Mouse (Mus musculus) adrenal gland (tissue): Measurements from ENCODE around the gene Gm28043.

Experiments used
- intact Hi-C: fragments of 180-260 bp; cut with DNase I; formaldehyde crosslinking; loops from one replicate; pipeline ENCODE4 v1.15.1; 2025

The Gm28043 gene

GRCm38 (mm10) chr17:29679038-29679767, 64.5 kb downstream of the Gm28043 start:
- intact Hi-C loops = no loop called here

- intact Hi-C loops = no loop called here
Measured at GRCm38 (mm10) chr17:29680174-29680573, 65.5 kb downstream of the Gm28043 start.

GRCm38 (mm10) chr17:29680921-29681320, 66.2 kb downstream of the Gm28043 start:
- intact Hi-C loops = no loop called here

- intact Hi-C loops = no loop called here
Measured at GRCm38 (mm10) chr17:29681669-29682068, 67.0 kb downstream of the Gm28043 start.

- intact Hi-C loops = no loop called here
Measured at GRCm38 (mm10) chr17:29682261-29682660, 67.6 kb downstream of the Gm28043 start.

- intact Hi-C loops = no loop called here
Measured at GRCm38 (mm10) chr17:29683127-29683526, 68.5 kb downstream of the Gm28043 start.

GRCm38 (mm10) chr17:29684275-29684674, 69.6 kb downstream of the Gm28043 start:
- intact Hi-C loops = no loop called here

- intact Hi-C loops = no loop called here
Measured at GRCm38 (mm10) chr17:29686771-29687170, 72.1 kb downstream of the Gm28043 start.

GRCm38 (mm10) chr17:29687373-29687772, 72.7 kb downstream of the Gm28043 start:
- intact Hi-C loops = no loop called here

GRCm38 (mm10) chr17:29688610-29689009, 73.9 kb downstream of the Gm28043 start:
- intact Hi-C loops = no loop called here

GRCm38 (mm10) chr17:29690257-29690656, 75.6 kb downstream of the Gm28043 start:
- intact Hi-C loops = no loop called here

GRCm38 (mm10) chr17:29692827-29693226, 78.2 kb downstream of the Gm28043 start:
- intact Hi-C loops = no loop called here

GRCm38 (mm10) chr17:29693571-29693970, 78.9 kb downstream of the Gm28043 start:
- intact Hi-C loops = no loop called here

GRCm38 (mm10) chr17:29694516-29694915, 79.8 kb downstream of the Gm28043 start:
- intact Hi-C loops = no loop called here

GRCm38 (mm10) chr17:29696940-29697339, 82.3 kb downstream of the Gm28043 start:
- intact Hi-C loops = no loop called here

GRCm38 (mm10) chr17:29698421-29698820, 83.7 kb downstream of the Gm28043 start:
- intact Hi-C loops = no loop called here

- intact Hi-C loops = loop anchor here (10.0 kb wide), 1 partner anchor 184 kb away; no protein-coding TSS in a partner anchor
Measured at GRCm38 (mm10) chr17:29700573-29700972, 85.9 kb downstream of the Gm28043 start.

- intact Hi-C loops = loop anchor here (10.0 kb wide), 1 partner anchor 182 kb away; no protein-coding TSS in a partner anchor
Measured at GRCm38 (mm10) chr17:29702938-29703710, 88.4 kb downstream of the Gm28043 start.

- intact Hi-C loops = loop anchor here (5.0 to 10.0 kb wide), 2 partner anchors 68 to 180 kb away; no protein-coding TSS in a partner anchor
Measured at GRCm38 (mm10) chr17:29704781-29705180, 90.1 kb downstream of the Gm28043 start.

GRCm38 (mm10) chr17:29705881-29706280, 91.2 kb downstream of the Gm28043 start:
- intact Hi-C loops = loop anchor here (5.0 to 10.0 kb wide), 2 partner anchors 66 to 179 kb away; no protein-coding TSS in a partner anchor

- intact Hi-C loops = loop anchor here (5.0 to 10.0 kb wide), 2 partner anchors 65 to 178 kb away; no protein-coding TSS in a partner anchor
Measured at GRCm38 (mm10) chr17:29706981-29707545, 92.4 kb downstream of the Gm28043 start.

- intact Hi-C loops = loop anchor here (5.0 to 10.0 kb wide), 2 partner anchors 64 to 176 kb away; no protein-coding TSS in a partner anchor
Measured at GRCm38 (mm10) chr17:29708783-29709182, 94.1 kb downstream of the Gm28043 start.
